Mouse (Mus musculus) thymus, adult 2 months (tissue): ENCODE measurements at regions not wholly inside any gene's neighbourhood (a gene's known extent, or its start where the extent isn't known, plus 50 kb on each side); places are given as distances from the start of the nearest gene placed in this dataset.

ENCODE experiments used
- DNase-seq: peaks from one replicate; pipeline ENCODE4 v3.0.0; 2021
- H3K27ac ChIP-seq: fragments of 200-500 bp; 2 replicates; pipeline ENCODE4 v1.5.1; 2012; ENCODE audit warnings: low read length, control low read depth; ENCODE audit not compliant: control insufficient read depth, insufficient read depth
- H3K27me3 ChIP-seq: fragments of 200-500 bp; 2 replicates; pipeline ENCODE4 v1.6.1; 2012; ENCODE audit warnings: mild to moderate bottlenecking, low read length, moderate library complexity, mixed read lengths; ENCODE audit not compliant: control insufficient read depth, insufficient read depth
- H3K36me3 ChIP-seq: fragments of 200-500 bp; 2 replicates; pipeline ENCODE4 v1.6.1; 2012; ENCODE audit warnings: mild to moderate bottlenecking, low read length, moderate library complexity; ENCODE audit not compliant: control insufficient read depth, insufficient read depth
- H3K4me1 ChIP-seq: fragments of 200-500 bp; replicated peaks from 2 replicates; pipeline ENCODE4 v1.6.1; 2012; ENCODE audit warnings: low read length; ENCODE audit not compliant: control insufficient read depth, insufficient read depth
- H3K4me3 ChIP-seq: fragments of 200-500 bp; 2 replicates; pipeline ENCODE4 v1.5.1; 2012; ENCODE audit warnings: mild to moderate bottlenecking, low read length, control low read depth, moderate library complexity; ENCODE audit not compliant: control insufficient read depth, insufficient read depth
- CTCF ChIP-seq: fragments of 200-500 bp; IDR thresholded peaks from 2 replicates; pipeline ENCODE4 v1.5.1; 2012; ENCODE audit warnings: mild to moderate bottlenecking, control low read depth, low read length, moderate library complexity, borderline replicate concordance; ENCODE audit not compliant: control insufficient read depth, poor library complexity, insufficient read depth; ENCODE audit errors: extremely low read depth
- POLR2A ChIP-seq: fragments of 200-500 bp; IDR thresholded peaks from 2 replicates; pipeline ENCODE4 v1.6.1; 2012; ENCODE audit warnings: mild to moderate bottlenecking, low read length, control low read depth, moderate library complexity; ENCODE audit not compliant: control insufficient read depth, poor library complexity, insufficient read depth; ENCODE audit errors: extremely low read depth
- WGBS: fragments of 180-500 bp; shearing (Covaris S2); methylation state at CpG from one replicate; pipeline ENCODE4 v1.1.7; 2018; 5-methylcytosine and 5-hydroxymethylcytosine counted together

- no peak for TF ChIP-seq POLR2A
- TF ChIP-seq CTCF = no peak
- WGBS = 93% methylated on average over 17 of the region's 17 CpGs
- no peak for DNase-seq
- Histone ChIP-seq H3K4me3 (no peak overlapping the region), H3K27me3 (no peaks in the 10 kb centered on the region), H3K36me3 (no peaks in the 10 kb centered on the region), H3K27ac (no peak overlapping the region), H3K4me1 (no peaks in the 10 kb centered on the region)
Measured at GRCm38 (mm10) chr17:85818098-85818855, 130.2 kb upstream of the Six2 start.

- Histone ChIP-seq H3K27ac (no peak overlapping the region), H3K4me3 (no peak overlapping the region), H3K4me1 (no peaks in the 10 kb centered on the region), H3K27me3 (no peaks in the 10 kb centered on the region), H3K36me3 (no peaks in the 10 kb centered on the region)
- TF ChIP-seq POLR2A (no peak), CTCF (no peak)
- DNase-seq = no peak
- WGBS = 95% methylated on average over 8 of the region's 8 CpGs
Measured at GRCm38 (mm10) chr17:85816521-85816920, 128.4 kb upstream of the Six2 start.

- 95% methylated on average over 8 of the region's 8 CpGs for WGBS
- Histone ChIP-seq H3K27me3 (no peaks in the 10 kb centered on the region), H3K4me1 (no peaks in the 10 kb centered on the region), H3K36me3 (no peaks in the 10 kb centered on the region), H3K4me3 (no peak overlapping the region), H3K27ac (no peak overlapping the region)
- DNase-seq = no peak
- no peak for TF ChIP-seq CTCF
- TF ChIP-seq POLR2A = no peak
Measured at GRCm38 (mm10) chr17:85816056-85816455, 128.0 kb upstream of the Six2 start.

GRCm38 (mm10) chr17:85808580-85808979 lies 120.5 kb upstream of the Six2 start:
- DNase-seq = no peak
- Histone ChIP-seq H3K4me1 (no peaks in the 10 kb centered on the region), H3K27me3 (no peaks in the 10 kb centered on the region), H3K36me3 (no peaks in the 10 kb centered on the region), H3K27ac (no peak overlapping the region), H3K4me3 (no peak overlapping the region)
- TF ChIP-seq POLR2A (no peak), CTCF (no peak)
- WGBS = 16% methylated on average over 5 of the region's 5 CpGs

- WGBS = 93% methylated on average over 13 of the region's 13 CpGs
- TF ChIP-seq POLR2A (no peak), CTCF (no peak)
- H3K27me3 ChIP-seq = no peaks in the 10 kb centered on the region; the same call in 1 of the 2 replicates
- H3K4me3 ChIP-seq = no peak overlapping the region
- H3K4me1 ChIP-seq = no peaks in the 10 kb centered on the region
- no peaks in the 10 kb centered on the region for H3K36me3 ChIP-seq
- no peak overlapping the region for H3K27ac ChIP-seq
- no peak for DNase-seq
Measured at GRCm38 (mm10) chr17:85805726-85806359, 117.8 kb upstream of the Six2 start.

GRCm38 (mm10) chr17:85804631-85805030 lies 116.6 kb upstream of the Six2 start:
- Histone ChIP-seq H3K36me3 (no peaks in the 10 kb centered on the region), H3K4me3 (no peak overlapping the region), H3K27ac (no peak overlapping the region), H3K4me1 (no peaks in the 10 kb centered on the region), H3K27me3 (peaks cover 4% of the 10 kb centered on the region; the same call in 1 of the 2 replicates)
- no peak for TF ChIP-seq POLR2A
- TF ChIP-seq CTCF = no peak
- no peak for DNase-seq
- 88% methylated on average over 4 of the region's 4 CpGs for WGBS
